Comparison of ENCODE assay signal across 15 mouse cellular contexts in genomic region chr14:120371174-120371573, GRCm38 (mm10).
"Had no signal": no experiment of that assay in that cellular context is flagged by ENCODE, and none has a peak within 500 bp of the region (broad histone marks: within the 10 kb centered on the region; RNA-seq: fewer than 3 reads in every experiment).

No protein-coding gene starts in this region.

- DNase-seq: kidney, postnatal 14 days; layer of hippocampus, postnatal 36 days; left cerebral cortex, postnatal 4 days; lung, adult 18-20 months; lung, postnatal 10 days; lung, postnatal 4 days; thymus, adult 18-20 months; thymus, postnatal 25 days had no signal

- H3K9ac ChIP-seq: kidney, embryonic 15.5 days; limb, embryonic 13.5 days; liver, embryonic 14.5 days; midbrain, embryonic 15.5 days; neural tube, embryonic 12.5 days had no signal

- H3K27ac ChIP-seq: limb, embryonic 13.5 days; liver, embryonic 14.5 days; midbrain, embryonic 15.5 days; neural tube, embryonic 12.5 days had no signal

- ATAC-seq: midbrain, embryonic 15.5 days had no signal

- H3K4me1 ChIP-seq: midbrain, embryonic 15.5 days had no signal

- H3K27me3 ChIP-seq: kidney, embryonic 15.5 days; limb, embryonic 13.5 days; megakaryocyte, embryonic 14.5 days; midbrain, embryonic 15.5 days; neural tube, embryonic 12.5 days had no signal

- H3K36me3 ChIP-seq: midbrain, embryonic 15.5 days; neural tube, embryonic 12.5 days had no signal

- H3K4me3 ChIP-seq: kidney, embryonic 15.5 days; limb, embryonic 13.5 days; megakaryocyte, embryonic 14.5 days; midbrain, embryonic 15.5 days; neural tube, embryonic 12.5 days had no signal

- H3K9me3 ChIP-seq: kidney, embryonic 15.5 days; limb, embryonic 13.5 days; megakaryocyte, embryonic 14.5 days; midbrain, embryonic 15.5 days; neural tube, embryonic 12.5 days had no signal

- H3K4me2 ChIP-seq: kidney, embryonic 15.5 days; midbrain, embryonic 11.5 days; midbrain, embryonic 15.5 days; neural tube, embryonic 12.5 days had no signal
